Comparison of ENCODE assay signal across 8 mouse cellular contexts in genomic region chr15:81879531-81880401, GRCm38 (mm10). TPM values are rescaled to one million over a fixed set of nuclear protein-coding genes. Genes with fewer than 3 reads are reported as not detected.
DNase-seq lines count a peak whose midpoint lies in the region; ATAC-seq and TF ChIP-seq lines count a peak whose summit lies in the region.
"Had no signal": no experiment of that assay in that cellular context is flagged by ENCODE, and none has a peak within 500 bp of the region (broad histone marks: within the 10 kb centered on the region; RNA-seq: fewer than 3 reads in every experiment).

No protein-coding gene starts in this region.

- no peak overlapping the region for H3K27ac ChIP-seq in liver, postnatal 0 days (ENCODE audit: low read depth)
- H3K27ac ChIP-seq in liver, embryonic 12.5 days = no peak overlapping the region
- H3K27ac ChIP-seq in heart, embryonic 12.5 days (ENCODE audit: poor library complexity, severe bottlenecking) = peak overlapping the region; percentile 77

- peak overlapping the region; percentile 13; the same call in 1 of the 2 replicates for H3K4me2 ChIP-seq in liver, postnatal 0 days (ENCODE audit: low read depth, low read length)
- H3K4me2 ChIP-seq in liver, embryonic 12.5 days = no peak overlapping the region
- peak overlapping the region; percentile 46 for H3K4me2 ChIP-seq in heart, embryonic 12.5 days

- H3K4me3 ChIP-seq in liver, postnatal 0 days (ENCODE audit: low read depth, low read length) = no peak overlapping the region
- no peak overlapping the region for H3K4me3 ChIP-seq in liver, embryonic 12.5 days
- H3K4me3 ChIP-seq in heart, embryonic 12.5 days = no peak overlapping the region

- WGBS in liver, postnatal 0 days (ENCODE audit: insufficient replicate concordance) = 75% methylated on average over 5 of the region's 5 CpGs
- 71% methylated on average over 5 of the region's 5 CpGs for WGBS in liver, embryonic 12.5 days (ENCODE audit: insufficient replicate concordance)
- 32% methylated on average over 5 of the region's 5 CpGs for WGBS in heart, embryonic 12.5 days

- H3K9me3 ChIP-seq in liver, postnatal 0 days (ENCODE audit: low read length) = no peaks in the 10 kb centered on the region
- H3K9me3 ChIP-seq in liver, embryonic 12.5 days (replicated peaks) = no peaks in the 10 kb centered on the region
- H3K9me3 ChIP-seq in heart, embryonic 12.5 days (replicated peaks) = no peaks in the 10 kb centered on the region

- TF ChIP-seq EP300 in liver, postnatal 0 days (IDR thresholded peaks at IDR 0.05; ENCODE audit: low read depth) = no peak

- DNase-seq in liver, postnatal 0 days = no peak
- DNase-seq in left cerebral cortex, postnatal 10 days (ENCODE audit: extremely low spot score in 1 of 2, low spot score in 2 of 2) = peak; percentile 73 to 80
- DNase-seq in telencephalon, adult 2 months (ENCODE audit: low read depth, low spot score) = peak; percentile 93
- no peak for DNase-seq in thymus, postnatal 4 days

- ATAC-seq in liver, postnatal 0 days = no peak
- ATAC-seq in liver, embryonic 12.5 days = no peak
- peak; percentile 77 for ATAC-seq in heart, embryonic 12.5 days (ENCODE audit: insufficient number of reproducible peaks, low FRiP score)
- no peak for ATAC-seq in inflammation-experienced regulatory T-cells, adult 6 months

- TF ChIP-seq CTCF in liver, postnatal 0 days (IDR thresholded peaks at IDR 0.05; ENCODE audit: low read depth) = no peak

- no peaks in the 10 kb centered on the region for H3K36me3 ChIP-seq in liver, postnatal 0 days (replicated peaks; ENCODE audit: insufficient read depth, low read length)
- H3K36me3 ChIP-seq in liver, embryonic 12.5 days = peaks cover 14% of the 10 kb centered on the region; the same call in 1 of the 2 replicates
- H3K36me3 ChIP-seq in heart, embryonic 12.5 days = peaks cover 7% of the 10 kb centered on the region; the same call in 1 of the 2 replicates

- H3K27me3 ChIP-seq in liver, postnatal 0 days (ENCODE audit: insufficient read depth, low read length) = no peaks in the 10 kb centered on the region
- H3K27me3 ChIP-seq in liver, embryonic 12.5 days (replicated peaks) = no peaks in the 10 kb centered on the region
- H3K27me3 ChIP-seq in heart, embryonic 12.5 days (replicated peaks) = no peaks in the 10 kb centered on the region

- no peak overlapping the region for H3K9ac ChIP-seq in liver, postnatal 0 days (replicated peaks)
- no peak overlapping the region for H3K9ac ChIP-seq in liver, embryonic 12.5 days
- H3K9ac ChIP-seq in heart, embryonic 12.5 days = peak overlapping the region; percentile 58

- peaks cover 34% of the 10 kb centered on the region for H3K4me1 ChIP-seq in liver, postnatal 0 days (ENCODE audit: insufficient read depth)
- peaks cover 48% of the 10 kb centered on the region for H3K4me1 ChIP-seq in liver, embryonic 12.5 days
- H3K4me1 ChIP-seq in heart, embryonic 12.5 days (replicated peaks) = peaks cover 42% of the 10 kb centered on the region

- intact Hi-C loops in left cerebral cortex, postnatal 10 days (cut with DNase I) = no loop called here

RNA-seq across cellular contexts. Expression of gene Aco2, which starts 7.7 kb away (rescaled TPM):
- 86.7 and 87.0 TPM in 2 replicates for polyA plus RNA-seq in liver, postnatal 0 days (2015; fragmentation: Nextera tagmentation; extraction: Ambion mirVana)
- 131 and 132 TPM in 2 replicates for polyA plus RNA-seq in liver, embryonic 12.5 days (2016; fragmentation: Nextera tagmentation; extraction: Ambion mirVana)
- polyA plus RNA-seq in heart, embryonic 12.5 days (2016; fragmentation: Nextera tagmentation; extraction: Ambion mirVana) = 497 and 519 TPM in 2 replicates
- total RNA-seq in left cerebral cortex, postnatal 10 days (2021) = 100 to 1,000 TPM; 392 to 412 TPM
- polyA plus RNA-seq in inflammation-experienced regulatory T-cells, adult 6 months (2017; shearing (Covaris generic)) = 100 to 1,000 TPM in 1 of 3 experiments, 10 to 100 TPM in 2; 83.2 to 115 (median 93.9) TPM

RNA-seq across cellular contexts. Expression of gene Phf5a, which starts 8.1 kb away (rescaled TPM):
- polyA plus RNA-seq in liver, postnatal 0 days (2015; fragmentation: Nextera tagmentation; extraction: Ambion mirVana) = 61.5 and 63.0 TPM in 2 replicates
- 140 and 145 TPM in 2 replicates for polyA plus RNA-seq in liver, embryonic 12.5 days (2016; fragmentation: Nextera tagmentation; extraction: Ambion mirVana)
- polyA plus RNA-seq in heart, embryonic 12.5 days (2016; fragmentation: Nextera tagmentation; extraction: Ambion mirVana) = 88.9 and 89.3 TPM in 2 replicates
- 10 to 100 TPM; 42.6 to 44.5 TPM for total RNA-seq in left cerebral cortex, postnatal 10 days (2021)
- polyA plus RNA-seq in inflammation-experienced regulatory T-cells, adult 6 months (2017; shearing (Covaris generic)) = 100 to 1,000 TPM in 1 of 3 experiments, 10 to 100 TPM in 2; 79.6 to 117 (median 95.2) TPM

RNA-seq across cellular contexts. Expression of gene Tob2, which starts 21.2 kb away (rescaled TPM):
- polyA plus RNA-seq in liver, postnatal 0 days (2015; fragmentation: Nextera tagmentation; extraction: Ambion mirVana) = 10.9 and 12.3 TPM in 2 replicates
- 12.8 and 14.5 TPM in 2 replicates for polyA plus RNA-seq in liver, embryonic 12.5 days (2016; fragmentation: Nextera tagmentation; extraction: Ambion mirVana)
- polyA plus RNA-seq in heart, embryonic 12.5 days (2016; fragmentation: Nextera tagmentation; extraction: Ambion mirVana) = 14.6 and 14.7 TPM in 2 replicates
- total RNA-seq in left cerebral cortex, postnatal 10 days (2021) = 10 to 100 TPM; 25.5 to 29.9 TPM
- 10 to 100 TPM; 29.7 to 45.8 (median 34.0) TPM for polyA plus RNA-seq in inflammation-experienced regulatory T-cells, adult 6 months (2017; shearing (Covaris generic))

RNA-seq across cellular contexts. Expression of gene Polr3h, which starts 46.3 kb away (rescaled TPM):
- polyA plus RNA-seq in liver, postnatal 0 days (2015; fragmentation: Nextera tagmentation; extraction: Ambion mirVana) = 57.0 and 57.3 TPM in 2 replicates
- 87.2 and 96.3 TPM in 2 replicates for polyA plus RNA-seq in liver, embryonic 12.5 days (2016; fragmentation: Nextera tagmentation; extraction: Ambion mirVana)
- polyA plus RNA-seq in heart, embryonic 12.5 days (2016; fragmentation: Nextera tagmentation; extraction: Ambion mirVana) = 106 and 121 TPM in 2 replicates
- total RNA-seq in left cerebral cortex, postnatal 10 days (2021) = 10 to 100 TPM; 44.8 to 55.0 TPM
- 10 to 100 TPM; 17.4 to 28.3 (median 22.6) TPM for polyA plus RNA-seq in inflammation-experienced regulatory T-cells, adult 6 months (2017; shearing (Covaris generic))

RNA-seq across cellular contexts. Expression of gene Csdc2, which starts 56.8 kb away (rescaled TPM):
- polyA plus RNA-seq in liver, postnatal 0 days (2015; fragmentation: Nextera tagmentation; extraction: Ambion mirVana) = 0.52 and 0.59 TPM in 2 replicates
- 1.8 and 2.5 TPM in 2 replicates for polyA plus RNA-seq in liver, embryonic 12.5 days (2016; fragmentation: Nextera tagmentation; extraction: Ambion mirVana)
- polyA plus RNA-seq in heart, embryonic 12.5 days (2016; fragmentation: Nextera tagmentation; extraction: Ambion mirVana) = 6.2 and 6.3 TPM in 2 replicates
- 100 to 1,000 TPM; 154 to 156 TPM for total RNA-seq in left cerebral cortex, postnatal 10 days (2021)
- not detected for polyA plus RNA-seq in inflammation-experienced regulatory T-cells, adult 6 months (2017; shearing (Covaris generic))
- total RNA-seq: hematopoietic stem cell, adult 5-6 weeks had no signal

Comparison
In these comparisons a context has a peak if more than half of its experiments do, and no peak if none do; other contexts are left out.
1. DNase-seq: peak in left cerebral cortex, postnatal 10 days (2 of 2) and telencephalon, adult 2 months (single experiment); none in liver, postnatal 0 days (single experiment) and thymus, postnatal 4 days (single experiment).